Mouse (Mus musculus) megakaryocyte-erythroid progenitor cell, adult 5-6 weeks (primary cell): ENCODE measurements around the gene Vmo1. TPM values are rescaled to one million over a fixed set of nuclear protein-coding genes. Genes with fewer than 3 reads are reported as not detected.
"Not testable (repeated sequence)": the region's sequence is repeated elsewhere in the genome, so short reads cannot be mapped to it uniquely, and the experiment has no call there.

Experiments
- ATAC-seq: replicated peaks from 2 replicates; pipeline ENCODE4 v1.8.0; 2016; ENCODE audit warnings: mild to moderate bottlenecking, inconsistent platforms; ENCODE audit not compliant: severe bottlenecking, poor library complexity, low FRiP score, low TSS enrichment
- total RNA-seq, 2 experiments: library from RNA; stranded (forward) in 1 of 2; stranded (reverse) in 1 of 2; fragments of 200-1000, 215-1000 nt in 1 of 2; fragments of >200 nt in 1 of 2; fragmentation: Nextera tagmentation in 1 of 2; gene quantifications; 2 replicates each; pipeline ENCODE4 v1.2.3; 2014 to 2017

The Vmo1 gene
- total RNA-seq (2014; fragmentation: Nextera tagmentation) (not detected in 2 replicates), total RNA-seq (2017) (not detected in 2 replicates)

GRCm38 (mm10) chr11:70514288-70514687 is at the start of gene Vmo1:
TSS of gene Vmo1 (minus strand) at chr11:70514616.
- no peak for ATAC-seq

- no peak for ATAC-seq
Measured at GRCm38 (mm10) chr11:70563470-70564275, 49.3 kb upstream of the Vmo1 start.

DNA sequence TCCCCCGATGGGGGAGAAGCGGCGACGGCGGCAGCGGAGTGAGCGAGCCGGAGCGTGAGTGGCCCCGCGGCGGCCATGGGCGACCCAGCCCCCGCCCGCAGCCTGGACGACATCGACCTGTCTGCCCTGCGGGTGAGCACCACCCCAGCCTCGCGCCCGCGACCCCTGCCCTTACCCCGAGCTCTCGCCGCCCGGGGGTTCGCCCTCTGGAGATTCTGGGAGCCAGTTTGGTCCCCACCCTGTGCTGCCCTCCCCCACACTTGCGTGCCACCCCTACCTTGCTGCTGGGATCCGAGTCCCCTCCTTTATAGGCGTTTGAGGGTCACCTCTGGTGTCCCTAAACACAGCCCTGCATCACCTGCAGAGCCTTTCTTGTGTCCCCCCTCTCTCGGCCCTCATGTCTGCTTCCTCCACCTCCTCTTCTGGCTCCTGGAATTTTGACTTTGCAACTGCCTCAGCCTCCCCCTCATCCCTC is 48.6 kb upstream of the Vmo1 start:
- 0 out of 2 replicates have a peak, but pooled peaks have one; percentile 1 for ATAC-seq

DNA sequence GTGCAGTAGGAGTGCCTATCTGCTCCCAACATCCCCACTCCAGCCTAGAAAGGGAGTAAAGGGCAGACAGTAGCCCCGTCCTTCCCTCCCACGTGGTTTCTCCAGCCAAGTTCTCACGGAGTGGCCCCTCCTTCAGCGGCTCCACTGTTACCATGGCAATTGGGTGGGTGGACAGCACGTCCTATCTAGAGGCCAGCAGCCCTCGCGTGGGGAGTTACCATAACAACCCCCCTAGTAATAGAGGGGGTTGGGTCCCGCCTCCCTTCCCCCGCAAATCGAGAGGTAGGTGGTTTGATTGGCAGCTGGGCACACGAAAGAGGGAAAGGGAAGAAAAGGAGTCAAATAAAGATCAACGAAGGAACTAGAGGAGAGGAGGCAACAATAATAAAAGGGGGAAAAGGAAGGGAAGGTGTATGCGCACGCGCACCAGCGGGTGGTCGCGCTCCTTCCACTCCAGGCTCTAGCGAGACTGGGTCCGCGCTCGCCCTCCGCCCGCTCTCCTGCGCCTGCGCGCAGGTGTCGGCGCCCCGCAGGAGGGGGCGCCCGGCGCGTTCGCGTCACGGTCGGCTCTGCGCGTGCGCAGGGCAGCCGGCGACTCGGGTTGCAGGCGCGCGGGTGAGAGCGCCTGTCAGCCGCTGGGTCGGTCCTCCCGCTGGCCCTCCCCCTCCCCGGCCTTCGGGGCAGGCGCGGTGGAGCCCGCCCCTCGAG is 48.0 kb upstream of the Vmo1 start, which contains the start of gene Mink1:
Mink1 (plus strand) TSS at position 595 of the 708 bp plus-strand sequence.
- peak; percentile 48 for ATAC-seq

GRCm38 (mm10) chr11:70561937-70562286 is 47.5 kb upstream of the Vmo1 start:
- ATAC-seq: no peak

- peak; percentile 62; the same call in 1 of the 2 replicates for ATAC-seq
Measured at GRCm38 (mm10) chr11:70557545-70557944, 43.1 kb upstream of the Vmo1 start.

- no peak for ATAC-seq
Measured at GRCm38 (mm10) chr11:70553940-70554339, 39.5 kb upstream of the Vmo1 start.

- no peak for ATAC-seq
Measured at GRCm38 (mm10) chr11:70551526-70551925, 37.1 kb upstream of the Vmo1 start.

- no peak for ATAC-seq
Measured at GRCm38 (mm10) chr11:70544496-70544895, 30.1 kb upstream of the Vmo1 start.

- ATAC-seq: no peak
Measured at GRCm38 (mm10) chr11:70541415-70541814, 27.0 kb upstream of the Vmo1 start.

- no peak for ATAC-seq
Measured at GRCm38 (mm10) chr11:70540928-70541327, 26.5 kb upstream of the Vmo1 start.

- peak; percentile 95 for ATAC-seq
Measured at GRCm38 (mm10) chr11:70539877-70540587, 25.6 kb upstream of the Vmo1 start, which contains the start of gene Pld2. TSS of gene Pld2 (plus strand) at chr11:70540064.

- no peak for ATAC-seq
Measured at GRCm38 (mm10) chr11:70539423-70539822, 25.0 kb upstream of the Vmo1 start.

DNA sequence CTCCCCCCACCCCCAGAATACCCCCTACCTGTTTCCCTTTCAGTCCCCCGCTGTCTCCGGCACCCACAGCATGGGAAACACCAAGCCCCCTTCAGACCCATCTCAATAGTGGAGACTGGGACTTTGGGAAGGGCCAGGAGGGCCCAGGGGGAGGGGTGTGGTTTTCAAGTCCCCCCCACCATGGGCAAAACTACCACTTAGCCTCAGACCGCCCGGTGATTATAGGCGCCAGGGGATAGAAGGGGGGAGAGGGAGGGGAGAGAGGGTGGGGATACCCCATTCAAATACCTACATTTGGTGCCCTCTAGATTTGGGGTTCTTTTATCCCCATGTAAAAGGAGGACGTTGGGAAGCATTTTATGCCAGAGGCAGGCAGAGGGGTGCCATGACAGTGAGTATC is 18.4 kb upstream of the Vmo1 start, which contains the start of gene Gm40193:
Gm40193 (minus strand) TSS at position 101 of the 400 bp plus-strand sequence.
- ATAC-seq: no peak

DNA sequence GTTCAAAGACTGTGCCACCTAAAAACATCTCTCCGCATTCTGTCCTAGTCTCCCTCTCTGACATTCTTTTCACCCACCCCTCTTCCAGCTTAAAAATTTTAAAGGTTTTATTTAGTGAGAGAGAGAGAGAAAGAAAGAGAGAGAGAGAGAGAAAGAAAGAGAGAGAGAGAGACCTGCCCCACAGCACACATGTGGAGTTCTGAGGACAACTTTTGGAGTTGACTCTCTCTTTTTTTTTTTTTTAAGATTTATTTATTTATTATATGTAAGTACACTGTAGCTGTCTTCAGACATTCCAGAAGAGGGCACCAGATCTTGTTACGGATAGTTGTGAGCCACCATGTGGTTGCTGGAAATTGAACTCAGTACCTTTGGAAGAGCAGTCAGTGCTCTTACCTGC is 16.6 kb upstream of the Vmo1 start:
- ATAC-seq: not testable (repeated sequence)

- no peak for ATAC-seq
Measured at GRCm38 (mm10) chr11:70528610-70529009, 14.2 kb upstream of the Vmo1 start.

DNA sequence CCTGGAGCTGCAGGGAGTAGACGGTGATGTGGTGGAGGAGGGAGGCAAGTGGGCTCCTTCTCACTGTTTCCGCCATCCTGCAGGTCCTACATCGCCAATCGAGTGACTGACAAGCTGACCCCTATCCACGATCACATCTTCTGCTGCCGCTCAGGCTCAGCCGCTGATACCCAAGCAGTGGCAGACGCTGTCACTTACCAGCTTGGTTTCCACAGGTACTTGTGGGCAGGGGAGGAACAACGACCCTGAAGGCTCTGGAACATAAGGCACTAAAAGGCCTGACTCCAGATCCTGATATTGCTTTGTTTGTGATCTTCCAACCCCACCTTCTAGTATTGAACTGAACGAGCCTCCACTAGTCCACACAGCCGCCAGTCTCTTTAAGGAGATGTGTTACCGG is 11.8 kb upstream of the Vmo1 start:
- ATAC-seq: no peak

DNA sequence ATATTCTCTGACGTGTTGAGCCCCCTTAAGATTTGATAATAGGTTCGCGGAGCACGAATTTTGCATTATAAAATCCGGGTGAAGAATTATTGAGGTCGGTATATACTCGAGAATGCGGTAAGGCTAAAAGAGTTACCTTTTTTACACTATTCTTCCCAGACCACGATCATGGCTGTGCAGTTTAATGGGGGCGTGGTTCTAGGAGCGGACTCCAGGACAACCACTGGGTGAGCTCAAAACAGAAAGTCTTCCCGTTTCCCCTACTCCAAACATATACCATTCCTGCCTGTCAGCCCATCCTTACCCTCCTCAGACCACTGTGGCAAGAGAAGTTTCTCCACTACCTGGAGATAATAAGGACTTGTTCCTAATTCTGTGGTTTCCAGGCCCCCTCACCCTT is 11.3 kb upstream of the Vmo1 start:
- 0 out of 2 replicates have a peak, but pooled peaks have one; percentile 42 for ATAC-seq

DNA sequence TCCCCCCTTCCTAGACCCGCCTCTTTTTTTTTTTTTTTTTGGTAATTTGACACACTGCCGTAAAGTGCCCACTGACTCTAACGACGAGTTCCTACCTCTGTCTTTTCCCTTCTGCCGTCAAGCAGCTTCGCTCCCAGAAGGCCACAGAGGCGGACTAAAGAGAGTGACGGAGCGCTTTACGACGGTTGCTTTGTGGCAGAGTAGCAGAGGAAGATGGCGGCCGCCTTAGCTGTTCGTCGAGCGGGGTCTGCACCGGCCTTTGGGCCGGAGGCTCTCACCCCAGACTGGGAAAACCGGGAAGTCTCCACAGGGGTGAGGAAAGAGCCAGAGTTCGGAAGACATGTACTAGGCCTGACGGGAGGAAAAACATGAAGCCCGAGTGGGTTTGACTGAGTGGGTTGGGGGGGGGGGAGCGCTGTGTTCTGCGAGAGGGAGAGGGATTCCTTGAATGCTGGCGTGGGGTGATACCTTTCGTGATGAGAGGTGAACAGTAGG is 10.8 kb upstream of the Vmo1 start, which contains the start of gene Psmb6:
Psmb6 (plus strand) TSS at position 184 of the 495 bp plus-strand sequence.
- peak; percentile 97 for ATAC-seq
